Mouse (Mus musculus): Measurements from ENCODE around the gene Rufy3. TPM values are rescaled to one million over a fixed set of nuclear protein-coding genes. Genes with fewer than 3 reads are reported as not detected.
"Not testable (repeated sequence)": the region's sequence is repeated elsewhere in the genome, so short reads cannot be mapped to it uniquely, and the experiment has no call there.

Gene Rufy3
- 3.8 and 11.4 TPM in 2 replicates for total RNA-seq (2014; fragmentation: Nextera tagmentation)
- total RNA-seq (2017) = 6.2 and 12.3 TPM in 2 replicates

DNA sequence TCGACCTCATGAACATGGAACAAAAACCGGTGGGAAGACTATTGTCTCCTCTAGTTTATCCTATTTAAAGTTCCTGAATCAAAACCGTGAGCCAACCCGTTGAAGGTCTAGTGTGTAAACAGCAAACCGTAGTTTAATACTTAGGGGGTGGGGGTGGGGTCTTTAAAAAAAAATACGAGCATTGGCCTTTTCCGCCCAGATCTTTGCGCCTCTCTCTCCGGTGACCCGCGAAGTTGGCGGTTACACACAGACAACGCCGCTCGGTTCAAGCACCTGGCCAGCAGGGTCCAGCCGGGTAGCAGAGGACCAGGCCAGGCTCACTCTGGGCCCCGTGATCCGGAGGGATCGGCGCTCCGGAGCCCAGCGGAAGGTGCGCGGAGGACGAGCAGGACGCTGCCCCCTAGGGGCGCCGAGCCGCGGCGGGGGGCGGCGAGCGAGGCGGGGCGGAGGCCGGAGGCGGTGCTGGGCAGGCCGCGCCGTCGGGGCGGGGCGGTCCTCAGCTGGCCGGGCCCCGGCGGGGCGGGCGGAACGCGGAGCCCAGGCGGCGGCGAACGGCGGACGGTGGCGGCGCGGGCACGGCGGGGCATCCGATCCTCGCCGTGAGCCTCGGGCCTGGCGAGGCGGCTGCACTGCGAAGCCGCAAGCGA is at the start of gene Rufy3:
Gene Rufy3, plus strand, starts transcription at position 540 of the 647 bp plus-strand sequence.
- peak; percentile 52 for ATAC-seq (replicated peaks; ENCODE audit: low FRiP score, low TSS enrichment, poor library complexity, severe bottlenecking)

DNA sequence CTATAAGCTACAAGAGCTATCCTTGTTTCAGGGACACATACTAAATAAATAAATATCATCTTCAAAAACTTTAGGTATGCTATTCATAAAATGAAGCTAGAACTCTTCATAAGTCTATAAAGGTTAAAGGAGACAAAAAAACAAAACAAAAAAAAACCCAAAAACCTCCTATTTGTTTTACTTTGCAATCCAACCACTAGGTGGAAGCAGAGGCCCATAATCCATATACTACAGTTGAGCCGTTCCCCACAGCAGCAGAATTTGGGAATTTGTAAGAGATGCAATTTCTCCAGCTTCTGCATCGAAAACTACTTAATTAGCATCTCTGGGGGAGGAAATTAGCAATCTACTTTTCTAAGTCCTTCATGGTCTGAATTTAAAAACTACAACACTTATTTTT is 45.6 kb upstream of the Rufy3 start:
- ATAC-seq (replicated peaks; ENCODE audit: low FRiP score, low TSS enrichment, poor library complexity, severe bottlenecking) = peak; percentile 71

DNA sequence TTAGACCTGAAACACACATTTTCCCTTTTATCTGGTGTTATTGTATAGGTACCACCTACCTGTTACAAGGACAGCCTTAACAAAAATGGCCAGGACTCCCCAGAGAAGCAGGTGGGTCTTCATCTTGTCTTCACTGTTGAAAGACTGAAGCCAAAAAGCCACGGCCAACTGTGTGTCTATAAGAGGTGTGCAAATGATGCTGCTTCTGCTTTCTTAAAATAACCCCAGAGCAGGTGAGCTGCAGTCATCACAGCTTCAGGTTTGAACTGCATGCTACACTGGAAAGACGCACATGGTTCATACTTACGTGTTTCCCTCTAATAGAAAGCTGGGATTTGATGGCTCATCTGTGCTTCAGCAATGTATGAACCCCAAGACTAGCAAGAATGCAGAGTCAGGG is 37.2 kb upstream of the Rufy3 start, which contains the start of gene Jchain:
Gene Jchain, minus strand, starts transcription at position 235 of the 400 bp plus-strand sequence.
- no peak for ATAC-seq (replicated peaks; ENCODE audit: low FRiP score, low TSS enrichment, poor library complexity, severe bottlenecking)

DNA sequence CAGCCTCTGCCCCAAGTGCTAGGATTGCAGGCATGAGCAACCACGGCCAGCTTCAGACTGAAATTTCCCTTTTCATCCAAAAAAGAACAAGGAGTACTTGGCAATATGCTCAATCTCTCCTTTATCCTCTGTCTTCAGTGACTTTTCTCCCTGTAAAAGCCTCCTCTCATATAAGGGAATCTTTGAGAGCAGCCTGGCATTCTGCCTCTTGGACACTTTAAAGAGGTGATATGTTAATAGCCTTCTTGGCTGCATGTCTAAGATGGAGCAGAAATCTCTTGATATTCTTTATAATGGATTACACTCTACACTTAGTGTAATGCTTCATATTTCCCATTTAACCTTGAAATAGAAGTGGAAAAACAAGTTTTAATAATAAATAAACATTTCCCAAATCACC is 33.9 kb upstream of the Rufy3 start:
- ATAC-seq (replicated peaks; ENCODE audit: low FRiP score, low TSS enrichment, poor library complexity, severe bottlenecking) = no peak

DNA sequence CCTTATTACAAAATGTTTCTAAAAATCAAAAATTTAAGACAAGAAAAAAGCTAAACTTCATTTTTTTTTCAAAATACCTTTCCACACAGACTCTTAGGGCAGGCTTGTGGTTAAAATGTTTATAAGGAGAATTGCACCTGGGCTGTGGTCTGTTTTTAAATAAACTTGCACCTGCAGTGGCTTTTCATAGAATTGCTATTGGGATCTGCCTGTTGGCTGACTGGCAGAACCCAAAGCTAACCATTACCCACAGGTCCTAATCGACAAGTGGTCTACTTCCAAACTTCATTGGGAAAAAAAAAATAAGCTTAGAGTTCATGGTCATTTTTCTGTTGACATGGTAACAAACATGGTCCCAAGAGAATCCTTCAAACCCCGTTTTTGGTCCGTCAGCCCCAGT is 30.1 kb upstream of the Rufy3 start:
- ATAC-seq (replicated peaks; ENCODE audit: low FRiP score, low TSS enrichment, poor library complexity, severe bottlenecking) = no peak

DNA sequence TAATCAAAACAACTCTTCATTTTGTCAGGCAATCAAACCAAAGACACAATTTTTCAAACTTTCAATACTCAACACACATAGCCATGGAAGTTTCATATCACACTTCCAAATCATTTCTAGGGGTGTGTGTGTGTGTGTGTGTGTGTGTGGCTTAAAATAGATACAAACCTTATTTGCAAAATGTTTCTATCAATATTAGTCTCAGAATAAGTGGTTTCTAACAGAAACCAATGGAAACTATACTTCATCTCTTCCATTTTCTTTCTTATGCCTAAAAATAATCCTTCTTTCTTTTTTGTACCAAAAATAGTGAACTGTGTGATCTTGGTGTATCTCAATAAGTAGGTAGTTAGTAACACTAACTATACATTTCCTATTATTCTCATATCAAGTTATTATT is 24.0 kb upstream of the Rufy3 start:
- no peak for ATAC-seq (replicated peaks; ENCODE audit: low FRiP score, low TSS enrichment, poor library complexity, severe bottlenecking)

DNA sequence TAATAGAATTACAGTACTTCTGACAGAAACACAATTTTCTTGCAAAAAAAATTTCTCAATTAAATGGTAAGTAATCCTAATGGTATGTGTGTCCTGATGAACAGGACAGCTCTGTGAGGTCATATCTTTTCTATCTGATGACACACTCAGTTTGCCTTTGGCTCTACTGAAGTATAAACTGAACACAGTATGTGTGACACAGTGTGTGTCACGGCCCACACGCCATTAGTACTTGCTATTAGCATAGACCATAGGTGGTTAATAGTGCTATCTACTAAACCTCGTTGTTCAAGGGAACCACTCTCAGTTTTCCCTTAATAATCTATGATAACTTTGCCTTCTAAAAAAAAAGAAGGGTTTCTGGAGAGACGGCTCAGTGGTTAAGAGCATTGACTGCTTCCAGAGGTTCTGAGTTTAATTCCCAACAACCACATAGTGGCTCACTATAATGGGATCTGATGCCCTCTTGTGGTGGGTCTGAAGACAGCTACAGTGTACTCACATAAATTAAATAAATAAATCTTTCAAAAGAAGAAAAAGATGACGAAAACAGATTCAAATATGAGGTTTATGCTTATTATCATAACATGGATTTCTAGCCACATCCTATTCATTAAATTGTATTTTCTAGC is 22.1 kb upstream of the Rufy3 start:
- peak; percentile 59; the same call in 1 of the 2 replicates for ATAC-seq (replicated peaks; ENCODE audit: low FRiP score, low TSS enrichment, poor library complexity, severe bottlenecking)

DNA sequence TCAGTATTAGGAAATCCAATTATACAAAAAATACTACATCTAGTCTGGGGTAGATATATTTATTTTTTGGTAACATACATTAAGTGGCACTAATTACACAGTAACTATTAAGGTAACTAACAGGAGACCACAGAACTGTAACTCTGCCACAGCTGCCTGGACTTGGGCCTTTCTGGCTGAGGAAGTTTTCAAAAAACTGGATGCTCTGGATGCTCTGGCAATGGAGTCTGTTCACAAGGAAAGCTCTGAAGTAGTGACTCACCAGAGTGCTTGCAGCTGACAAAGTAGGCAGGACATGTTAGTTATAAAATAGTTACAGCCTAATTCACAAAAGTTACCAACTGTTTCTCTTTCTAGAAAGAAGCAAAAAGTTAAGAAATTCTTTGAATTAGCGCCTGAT is 20.4 kb upstream of the Rufy3 start:
- ATAC-seq (replicated peaks; ENCODE audit: low FRiP score, low TSS enrichment, poor library complexity, severe bottlenecking) = not testable (repeated sequence)

DNA sequence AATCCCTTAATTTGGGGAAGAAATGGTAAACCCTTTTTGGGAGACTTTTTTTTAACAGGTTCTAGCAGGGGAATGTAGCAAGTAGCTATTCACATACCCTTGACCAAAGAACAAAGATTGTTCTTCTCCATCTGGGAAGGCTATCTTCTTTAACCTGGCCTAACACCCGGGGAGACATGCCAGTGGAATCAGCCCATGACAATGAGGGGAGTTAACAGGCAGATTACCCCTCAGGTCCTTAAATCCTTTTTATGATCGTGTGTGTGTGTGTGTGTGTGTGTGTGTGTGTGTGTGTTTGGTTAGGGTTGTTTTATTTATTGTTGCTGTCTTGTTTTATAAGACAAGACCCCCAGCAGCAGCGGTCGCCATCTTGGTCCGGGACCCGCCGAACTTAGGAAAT is 19.3 kb upstream of the Rufy3 start:
- no peak for ATAC-seq (replicated peaks; ENCODE audit: low FRiP score, low TSS enrichment, poor library complexity, severe bottlenecking)

DNA sequence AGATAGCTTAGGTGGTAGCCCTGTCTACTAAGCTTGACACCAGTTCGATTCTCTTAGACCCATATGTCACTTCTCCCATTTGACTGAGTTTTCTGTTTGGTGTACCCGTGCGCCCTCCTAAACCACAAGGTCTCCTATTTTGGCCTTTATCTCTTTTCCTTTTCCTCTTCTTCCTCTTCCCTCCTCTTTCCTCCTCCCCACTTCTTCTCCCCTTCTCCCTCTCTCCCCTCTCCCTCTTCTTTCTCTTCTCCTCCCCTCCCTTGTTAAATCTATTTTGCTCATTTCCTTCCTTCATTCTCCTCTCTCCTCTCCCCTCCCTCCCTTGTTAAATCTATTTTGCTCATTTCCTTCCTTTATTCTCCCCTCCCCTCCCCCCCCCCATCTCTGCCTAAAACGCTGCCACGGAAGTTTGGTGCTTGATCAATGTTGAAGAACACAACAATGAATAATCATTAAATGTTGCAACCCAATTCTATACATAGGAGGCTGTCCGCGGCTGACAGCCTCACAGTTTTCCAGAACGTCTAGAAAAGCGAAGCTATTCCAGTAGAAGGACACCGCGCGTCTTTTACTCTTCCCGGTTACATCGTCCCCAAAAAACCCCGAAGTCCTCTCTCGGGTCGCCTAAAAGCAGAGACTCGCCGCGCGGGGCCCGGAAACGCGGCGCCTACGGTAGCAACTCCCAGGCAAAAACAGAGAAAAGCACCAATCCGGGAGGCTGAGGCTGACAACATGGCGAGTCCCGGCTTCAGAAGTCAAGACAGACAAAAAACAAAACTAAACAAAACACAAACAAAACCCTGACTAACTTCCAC is 11.4 kb upstream of the Rufy3 start:
- peak; percentile 77 for ATAC-seq (replicated peaks; ENCODE audit: low FRiP score, low TSS enrichment, poor library complexity, severe bottlenecking)

DNA sequence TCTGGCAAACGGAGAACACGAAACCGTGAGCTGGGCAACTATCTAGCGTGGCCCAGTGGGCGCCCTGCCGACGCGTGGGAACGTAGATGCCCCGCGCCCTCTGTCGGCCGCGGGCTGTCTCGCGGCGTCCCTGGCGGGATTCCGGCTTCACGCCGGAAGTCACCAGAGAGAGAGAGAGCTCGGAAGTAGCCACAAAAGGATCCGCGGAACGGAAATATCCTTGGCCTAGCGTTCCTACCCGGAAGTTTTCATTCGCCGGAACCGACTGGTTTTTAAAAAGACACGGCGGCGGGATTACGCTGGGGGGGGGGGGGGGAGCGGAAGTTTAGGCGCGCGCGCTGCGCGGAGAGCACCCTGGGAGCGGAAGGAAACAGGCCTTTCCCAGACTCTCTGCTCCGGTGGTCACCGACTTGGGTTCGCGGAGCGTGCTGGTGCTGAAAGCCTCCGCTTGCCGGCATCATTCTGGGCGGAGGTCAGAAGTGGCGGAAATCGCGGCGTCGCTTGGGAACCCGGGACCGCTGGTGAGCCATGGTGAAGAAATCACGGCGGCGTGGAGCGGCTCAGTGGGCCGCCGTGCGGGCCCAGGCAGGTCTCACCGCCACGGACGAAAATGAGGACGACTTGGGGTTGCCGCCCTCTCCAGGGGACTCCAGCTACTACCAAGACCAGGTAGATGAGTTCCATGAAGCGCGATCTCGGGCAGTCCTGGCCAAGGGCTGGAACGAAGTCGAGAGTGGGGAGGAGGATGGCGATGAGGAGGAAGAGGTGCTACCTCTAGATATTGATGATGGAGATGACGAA is 10.6 kb upstream of the Rufy3 start, which contains the start of gene Utp3:
Gene Utp3, plus strand, starts transcription at position 377 of the 801 bp plus-strand sequence.
- peak; percentile 99 for ATAC-seq (replicated peaks; ENCODE audit: low FRiP score, low TSS enrichment, poor library complexity, severe bottlenecking)

DNA sequence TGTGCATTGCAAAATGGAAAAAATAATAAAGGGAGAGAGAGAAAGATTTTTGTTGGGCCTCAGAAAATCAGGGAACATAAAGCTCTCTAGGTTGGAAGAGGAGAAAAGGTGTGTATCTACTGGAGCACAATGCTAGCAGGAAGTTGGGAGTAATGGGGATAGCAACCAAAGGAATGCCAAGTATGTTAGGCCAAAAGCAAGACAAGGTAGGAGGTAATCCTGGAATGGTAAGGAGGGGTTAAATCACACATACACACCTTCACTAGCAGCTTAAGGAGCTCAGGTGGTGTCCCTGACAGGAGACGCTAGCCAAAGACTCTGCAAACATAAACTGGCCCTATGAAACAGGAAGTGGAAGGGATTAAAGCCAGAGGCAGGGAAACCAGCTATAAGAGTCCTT is 5.8 kb upstream of the Rufy3 start:
- no peak for ATAC-seq (replicated peaks; ENCODE audit: low FRiP score, low TSS enrichment, poor library complexity, severe bottlenecking)

DNA sequence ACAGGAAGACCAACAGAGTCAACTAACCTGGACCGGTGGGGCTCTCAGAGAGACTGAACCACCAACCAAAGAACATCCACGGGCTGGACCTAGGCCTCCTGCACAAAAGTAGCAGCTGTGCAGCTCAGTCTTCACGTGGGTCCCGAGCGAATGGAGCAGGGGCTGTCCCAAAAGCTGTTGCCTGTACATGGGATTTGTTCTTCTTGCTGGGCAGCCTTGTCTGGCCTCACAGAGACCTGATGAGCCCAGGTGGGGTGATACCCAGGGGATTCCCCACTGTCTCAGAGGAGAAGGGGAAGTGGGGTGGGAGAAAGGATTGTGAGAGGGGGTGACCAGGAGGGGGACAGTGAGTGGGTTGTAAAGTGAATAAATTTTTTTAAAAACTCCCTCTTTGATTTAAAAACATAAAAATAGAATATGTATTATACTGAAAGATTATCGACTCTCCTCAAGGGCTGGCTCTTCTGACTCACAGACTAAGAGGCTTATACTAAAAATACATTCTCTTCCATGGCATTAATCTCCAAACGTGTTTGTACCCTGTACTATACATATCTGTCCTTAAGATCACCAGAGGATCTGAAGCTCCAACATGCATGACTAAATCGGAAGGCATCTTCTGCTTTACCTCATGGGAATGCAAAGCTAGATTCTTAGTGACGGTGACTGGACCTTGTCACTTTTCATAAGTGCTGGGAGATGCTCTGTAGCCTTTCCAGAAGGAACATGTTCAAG is 3.6 kb upstream of the Rufy3 start:
- ATAC-seq (replicated peaks; ENCODE audit: low FRiP score, low TSS enrichment, poor library complexity, severe bottlenecking) = no peak

DNA sequence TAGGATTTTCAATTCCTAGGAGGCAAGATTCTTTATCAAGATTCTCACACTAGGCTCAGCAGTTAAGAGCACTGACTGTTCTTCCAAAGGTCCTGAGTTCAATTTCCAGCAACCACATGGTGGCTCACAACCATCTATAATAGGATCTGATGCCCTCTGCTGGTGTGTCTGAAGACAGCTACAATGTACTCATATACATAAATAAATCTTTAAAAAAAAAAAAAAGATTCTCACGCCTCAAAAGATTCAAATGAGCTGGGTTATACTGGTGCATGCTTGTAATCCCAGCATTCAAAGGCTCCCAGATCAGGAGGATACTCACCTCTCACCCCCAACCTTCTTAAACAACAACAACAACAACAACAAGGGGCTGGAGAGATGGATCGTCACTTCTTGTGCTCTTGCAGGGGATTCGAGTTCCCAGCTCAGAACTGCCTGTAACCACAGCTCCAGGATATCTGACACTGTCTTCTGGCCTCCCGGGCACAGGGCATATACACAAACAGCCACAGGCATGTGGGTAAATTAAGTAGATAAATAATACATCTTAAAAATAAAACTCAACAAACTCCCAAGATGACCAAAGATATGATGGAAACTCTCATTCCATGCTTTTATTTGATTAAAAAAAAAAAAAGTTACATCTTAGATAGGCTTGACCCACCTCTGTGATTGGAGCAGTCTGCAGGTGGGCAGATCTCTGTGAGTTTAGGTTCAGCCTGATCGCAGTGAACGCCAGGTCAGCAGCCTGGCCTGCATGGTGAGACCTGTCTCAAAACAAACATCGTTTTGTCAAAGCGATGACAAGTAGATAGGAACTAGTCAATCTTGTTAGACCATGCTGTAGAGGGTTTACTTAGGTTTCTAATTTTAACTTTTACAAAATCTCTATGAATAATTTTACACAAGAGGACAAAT is 1.7 kb upstream of the Rufy3 start:
- ATAC-seq (replicated peaks; ENCODE audit: low FRiP score, low TSS enrichment, poor library complexity, severe bottlenecking) = no peak

DNA sequence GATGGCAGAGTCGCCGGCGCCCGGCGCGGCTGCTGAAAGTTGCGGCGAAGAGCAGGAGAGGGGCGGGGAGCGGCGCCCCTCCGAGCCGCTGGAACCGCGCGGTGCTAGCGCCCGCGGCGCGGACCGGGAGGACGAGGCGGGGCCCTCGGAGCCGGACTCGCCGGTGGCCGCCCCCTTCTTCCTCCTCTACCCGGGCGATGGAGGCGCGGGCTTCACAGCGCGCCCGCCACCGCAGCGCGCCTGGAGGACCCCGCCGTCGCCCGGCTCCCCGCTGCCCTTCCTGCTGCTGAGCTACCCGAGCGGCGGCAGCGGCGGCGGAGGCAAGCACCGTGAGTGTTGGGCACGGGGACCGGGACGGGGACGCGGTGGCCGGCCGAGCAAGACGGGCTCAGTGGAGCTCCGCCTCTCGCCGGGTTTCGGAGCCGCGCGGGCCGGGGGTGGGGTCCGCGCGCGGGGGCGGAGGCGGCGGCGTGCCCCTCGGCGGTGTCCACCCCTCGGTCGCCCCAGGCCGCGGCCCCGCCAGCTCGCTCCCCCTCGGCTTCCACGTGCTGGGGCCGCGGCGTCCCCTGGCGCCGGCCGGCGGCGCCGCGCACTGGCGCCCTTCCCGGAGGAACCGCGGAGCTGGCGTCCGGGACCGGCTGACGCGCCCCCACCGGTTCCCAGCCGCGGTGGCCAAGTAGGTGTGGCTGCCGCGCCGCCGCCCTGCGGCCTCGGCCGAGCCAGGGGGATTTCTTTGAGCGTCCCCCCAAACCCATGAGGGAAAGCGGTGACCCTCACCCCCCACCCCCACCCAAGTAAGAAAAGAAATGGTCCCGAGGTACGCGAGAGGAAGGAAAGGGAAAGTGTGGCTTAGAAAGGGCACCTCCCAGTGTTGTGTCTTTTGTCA is 551 bp downstream of the Rufy3 start:
- 0 out of 2 replicates have a peak, but pooled peaks have one; percentile 17 for ATAC-seq (replicated peaks; ENCODE audit: low FRiP score, low TSS enrichment, poor library complexity, severe bottlenecking)

DNA sequence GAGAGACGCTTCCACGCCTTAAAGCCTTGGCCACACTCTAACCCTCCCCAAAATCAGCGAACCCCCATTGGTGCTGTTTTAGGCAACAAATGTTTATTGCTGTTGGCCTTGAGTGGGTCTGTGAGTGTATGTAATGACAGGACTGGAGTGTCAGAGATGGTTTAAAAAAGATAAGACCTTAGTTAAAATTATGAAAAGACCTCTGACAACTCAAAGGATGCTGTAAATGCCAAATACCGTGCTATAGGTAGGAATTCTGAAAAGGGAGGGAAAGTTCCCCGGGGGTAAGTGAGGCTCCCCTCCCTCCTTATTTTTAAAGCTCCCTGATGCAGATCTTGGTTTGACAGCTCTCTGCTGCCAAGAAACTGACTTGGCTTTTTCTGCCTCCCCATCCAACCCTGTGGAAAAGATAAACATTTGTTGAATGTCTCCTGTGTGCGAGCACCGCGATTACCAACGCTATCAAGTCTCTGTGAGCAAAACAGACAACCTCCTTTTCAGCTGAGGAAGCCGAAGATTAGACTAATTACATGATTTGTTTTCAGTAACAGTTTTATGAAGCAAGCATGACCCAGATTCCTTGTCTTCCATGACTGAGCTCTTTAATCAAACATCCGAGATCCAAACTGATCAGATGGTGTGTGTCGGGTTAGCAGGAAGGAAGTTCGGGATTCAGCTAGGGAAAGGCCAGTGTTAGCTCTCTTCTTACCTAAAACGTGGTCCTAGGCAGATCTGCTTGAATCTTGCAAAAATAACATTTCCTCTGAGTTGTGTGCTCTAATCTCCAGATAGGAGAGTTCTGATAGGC is 1.4 kb downstream of the Rufy3 start:
- peak; percentile 86 for ATAC-seq (replicated peaks; ENCODE audit: low FRiP score, low TSS enrichment, poor library complexity, severe bottlenecking)

Measured in megakaryocyte-erythroid progenitor cell, adult 5-6 weeks (primary cell).